Mouse (Mus musculus): ENCODE measurements around the gene Mlec.
"Not testable (repeated sequence)": the region's sequence is repeated elsewhere in the genome, so short reads cannot be mapped to it uniquely, and the experiment has no call there.

Gene Mlec

DNA sequence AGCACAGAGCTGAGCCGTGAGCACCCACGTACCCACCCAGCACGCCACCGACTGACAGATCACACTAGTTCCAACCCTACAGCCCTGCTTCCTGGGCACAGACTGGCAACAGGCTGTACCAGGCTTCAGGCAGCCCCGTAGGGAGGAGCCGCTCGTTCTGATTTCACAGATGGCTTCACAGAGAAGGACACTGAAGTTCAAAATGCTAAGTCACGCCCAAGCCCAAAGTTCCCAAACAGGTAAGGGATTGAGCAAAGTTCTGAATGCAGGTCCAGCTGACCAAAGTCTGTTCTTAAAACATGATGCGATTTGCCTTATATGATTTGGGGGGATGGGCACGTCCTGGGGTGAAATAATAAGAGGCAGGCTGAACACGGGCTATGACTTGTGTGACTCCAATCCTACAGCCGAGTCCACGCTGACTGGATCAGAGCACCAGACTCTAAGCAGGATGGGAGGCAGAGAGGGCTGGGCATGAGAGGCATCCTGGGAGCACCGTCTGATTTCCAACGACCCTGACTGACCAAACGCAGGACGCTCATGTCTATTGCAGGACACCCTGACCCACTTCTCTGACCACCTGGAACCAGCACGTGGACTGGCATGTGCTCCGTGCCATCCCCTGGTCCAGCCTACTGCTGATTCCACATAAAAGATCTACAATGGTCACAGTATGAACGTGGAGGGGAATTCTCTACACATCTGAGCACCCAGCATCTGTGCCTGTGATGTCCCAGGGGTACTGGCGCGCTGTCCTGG lies 30.4 kb downstream of the Mlec start:
- DNase-seq (ENCODE audit: extremely low spot score, low spot score) = no peak

DNA sequence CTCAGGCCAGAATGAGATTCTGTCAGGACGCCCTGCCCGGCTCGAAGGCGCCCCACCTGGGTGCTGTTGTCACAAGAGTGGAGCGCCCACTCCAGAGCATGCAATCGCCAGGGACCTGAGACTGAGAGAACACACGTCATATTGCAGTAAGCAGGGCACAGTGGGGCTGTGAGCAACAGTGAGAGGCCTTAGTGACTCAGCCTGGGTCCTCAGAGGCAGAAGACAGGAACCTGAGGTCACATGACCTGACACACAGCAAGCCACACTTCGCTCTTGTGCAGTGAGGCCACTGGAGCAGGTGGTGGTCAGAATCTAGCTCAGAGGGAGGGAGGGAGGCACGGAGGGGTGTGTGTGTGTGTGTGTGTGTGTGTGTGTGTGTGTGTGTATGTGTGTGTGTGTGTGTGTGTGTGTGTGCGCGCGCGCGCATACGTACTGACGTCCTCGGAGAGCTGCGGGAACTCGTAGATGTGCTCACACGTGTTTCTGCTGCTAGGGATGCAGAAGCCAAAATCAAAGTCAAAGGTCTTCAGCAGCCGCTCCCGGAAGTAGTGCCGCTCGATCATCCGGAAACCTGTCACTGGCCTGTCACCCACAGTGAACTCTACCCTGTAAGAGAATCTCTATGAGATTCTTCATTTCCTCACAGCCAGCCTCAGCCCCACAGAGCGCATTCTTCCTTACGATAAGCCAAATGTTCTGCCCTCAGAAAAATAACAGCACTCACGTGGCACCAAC lies 31.2 kb downstream of the Mlec start:
- DNase-seq (ENCODE audit: extremely low spot score, low spot score) = no peak

DNA sequence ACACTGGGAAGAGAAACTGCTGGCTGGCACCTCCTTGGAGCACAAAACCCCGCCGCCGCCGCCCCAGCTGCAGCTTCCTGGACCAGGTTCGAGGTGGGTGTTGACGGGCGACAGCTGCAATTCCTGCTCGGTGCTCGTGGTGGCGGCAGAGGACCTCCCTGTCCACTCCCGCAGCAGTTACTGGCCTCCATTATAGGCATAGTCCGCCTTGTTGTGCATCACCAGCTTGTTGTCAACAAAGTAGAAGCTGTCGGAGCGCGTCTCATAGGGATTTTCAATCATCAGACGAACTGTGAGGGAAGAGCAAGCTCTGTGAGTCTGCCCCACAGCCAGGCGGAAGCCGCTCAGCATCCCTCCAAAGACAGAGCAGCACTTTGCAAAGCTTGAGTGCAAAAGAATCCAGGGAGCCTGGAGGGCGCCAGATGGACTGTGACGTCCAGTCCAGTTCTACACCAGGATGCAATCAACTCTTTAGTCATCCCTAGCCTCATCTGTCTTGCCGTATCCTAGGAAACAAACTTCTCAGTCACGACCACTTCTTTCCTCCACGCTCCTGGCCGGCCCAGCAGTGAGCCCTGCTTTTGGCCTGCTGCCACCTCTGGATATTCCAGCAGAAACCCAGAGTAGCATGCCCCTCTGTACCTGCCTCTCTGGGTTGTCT lies 32.6 kb downstream of the Mlec start:
- peak; percentile 70 for DNase-seq (ENCODE audit: extremely low spot score, low spot score)

DNA sequence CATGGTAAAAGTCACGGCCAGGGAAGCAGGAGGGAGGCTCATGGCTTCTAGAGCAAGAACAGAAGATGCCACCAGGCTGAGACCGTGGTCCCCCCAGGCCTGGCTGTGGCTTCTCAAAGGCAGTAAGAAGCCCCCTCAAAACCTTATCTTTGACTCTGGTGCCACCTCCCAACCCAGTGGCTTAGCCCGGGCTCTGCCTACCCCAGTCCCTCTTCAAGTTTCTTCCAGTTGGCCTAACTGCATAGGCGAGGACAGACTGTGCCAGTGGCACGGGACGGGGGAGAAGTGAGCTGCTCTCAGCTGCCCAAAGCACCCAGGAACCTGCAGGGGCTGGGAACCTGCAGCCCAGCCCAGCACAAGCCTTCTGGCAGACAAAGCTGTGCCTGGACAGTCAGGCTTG lies 33.3 kb downstream of the Mlec start:
- DNase-seq (ENCODE audit: extremely low spot score, low spot score) = no peak

DNA sequence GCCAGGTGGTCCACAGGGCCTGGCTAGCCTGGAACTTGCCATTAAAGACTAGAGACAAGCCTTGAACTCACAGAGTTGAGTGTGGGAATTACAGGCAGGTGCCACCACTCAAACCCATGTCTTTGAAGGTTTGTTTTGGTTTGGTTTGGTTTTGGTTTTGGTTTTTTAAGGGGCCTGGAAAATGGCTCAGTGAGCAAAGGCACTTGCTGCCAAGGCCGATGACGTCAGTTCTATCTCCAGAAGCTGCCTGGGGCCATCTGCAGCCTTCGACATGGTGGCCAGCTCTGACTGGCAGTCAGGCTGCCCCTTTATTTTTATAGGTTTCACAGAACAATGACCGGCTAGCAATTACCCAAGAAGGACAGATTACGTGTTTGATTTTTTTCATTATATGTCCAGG lies 37.0 kb downstream of the Mlec start:
- DNase-seq (ENCODE audit: extremely low spot score, low spot score) = no peak

DNA sequence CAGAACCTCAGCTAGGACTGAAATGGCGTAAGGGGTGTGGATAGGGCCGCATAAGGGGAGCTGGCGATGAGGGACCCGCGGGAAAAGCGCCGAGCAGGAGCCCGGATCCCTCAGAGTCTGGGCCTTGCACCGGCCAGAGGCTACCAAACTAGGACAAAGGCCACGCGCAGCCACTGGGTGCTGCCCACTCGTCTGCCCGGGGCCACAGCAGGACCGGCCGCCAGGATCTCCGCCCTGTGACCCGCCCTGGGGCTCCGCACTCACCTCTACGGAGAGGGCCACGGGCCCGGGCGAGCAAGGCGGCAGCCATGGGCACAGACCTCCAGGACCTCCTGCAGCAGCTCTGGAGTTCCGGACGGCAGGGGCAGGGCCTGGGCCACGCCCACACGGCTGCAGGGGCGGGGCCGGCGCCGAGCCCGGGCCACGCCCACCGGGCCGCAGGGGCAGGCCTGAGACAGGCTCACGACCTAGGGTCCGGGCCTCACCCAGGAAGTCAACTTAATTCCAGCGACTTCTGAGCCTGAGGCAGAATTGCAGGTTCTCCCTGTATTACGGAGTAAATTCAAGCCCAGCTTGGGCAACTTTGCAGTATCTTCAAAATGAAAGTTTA lies 38.9 kb downstream of the Mlec start, which contains the start of gene Acads:
TSS of gene Acads (minus strand) at position 386 of the 610 bp plus-strand sequence.
- DNase-seq (ENCODE audit: extremely low spot score, low spot score) = peak; percentile 88

DNA sequence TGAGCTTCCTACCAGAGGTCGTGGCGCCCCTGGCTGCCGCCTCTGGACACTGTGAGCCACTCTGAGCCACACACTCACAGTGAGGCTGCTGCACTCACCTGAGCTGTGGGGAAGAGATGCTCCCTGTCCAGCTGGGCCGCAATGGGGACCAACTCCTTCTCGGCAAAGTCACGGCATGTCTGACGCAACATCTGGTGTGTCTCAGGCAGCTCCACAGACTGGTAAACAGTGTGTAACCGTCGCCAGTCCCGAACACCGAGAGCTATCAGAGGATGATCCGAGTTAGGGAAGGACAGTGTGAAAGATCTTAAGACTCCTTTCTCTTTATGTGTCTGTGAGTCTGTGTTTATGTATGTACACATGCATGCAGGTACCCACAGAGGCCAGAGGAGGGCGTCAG lies 40.5 kb downstream of the Mlec start:
- no peak for DNase-seq (ENCODE audit: extremely low spot score, low spot score)

DNA sequence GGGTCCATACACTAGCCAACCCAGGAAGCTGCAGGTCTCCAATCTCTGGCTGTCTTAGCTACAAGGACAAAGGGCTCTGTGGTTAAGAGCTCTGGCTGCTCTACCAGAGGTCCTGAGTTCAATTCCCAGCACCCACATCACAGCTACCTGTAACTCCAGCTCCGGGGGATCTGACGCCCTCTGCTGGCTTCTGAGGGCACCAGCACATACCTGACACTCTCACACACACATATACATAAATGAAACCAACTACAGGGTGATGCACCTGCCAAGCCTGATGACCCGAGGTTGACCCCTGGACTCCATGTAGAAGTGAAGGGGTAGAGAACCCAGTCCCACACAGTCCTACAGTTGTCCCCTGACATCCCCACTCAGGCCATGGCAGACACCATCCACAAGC lies 41.6 kb downstream of the Mlec start:
- no peak for DNase-seq (ENCODE audit: extremely low spot score, low spot score)

DNA sequence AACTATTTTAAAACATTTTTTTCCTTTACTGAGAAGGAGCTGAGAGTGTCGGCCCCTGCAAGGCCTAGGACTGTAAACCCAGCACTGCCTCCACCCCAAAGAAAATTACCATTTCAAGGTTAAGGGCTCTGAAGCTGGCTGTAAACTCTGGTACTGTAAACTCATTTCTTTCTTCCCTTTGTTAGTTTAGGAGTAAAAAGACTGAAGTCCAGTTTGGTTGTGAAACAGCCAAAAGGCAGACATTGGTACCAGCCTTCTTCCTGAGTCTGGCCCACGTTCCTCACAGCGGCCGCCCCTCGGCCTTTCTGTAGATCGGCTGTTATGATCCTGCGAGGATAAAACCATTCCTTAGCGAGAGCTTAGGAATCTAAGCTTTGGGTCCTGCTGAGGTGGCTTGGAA lies 43.5 kb downstream of the Mlec start:
- no peak for DNase-seq (ENCODE audit: extremely low spot score, low spot score)

DNA sequence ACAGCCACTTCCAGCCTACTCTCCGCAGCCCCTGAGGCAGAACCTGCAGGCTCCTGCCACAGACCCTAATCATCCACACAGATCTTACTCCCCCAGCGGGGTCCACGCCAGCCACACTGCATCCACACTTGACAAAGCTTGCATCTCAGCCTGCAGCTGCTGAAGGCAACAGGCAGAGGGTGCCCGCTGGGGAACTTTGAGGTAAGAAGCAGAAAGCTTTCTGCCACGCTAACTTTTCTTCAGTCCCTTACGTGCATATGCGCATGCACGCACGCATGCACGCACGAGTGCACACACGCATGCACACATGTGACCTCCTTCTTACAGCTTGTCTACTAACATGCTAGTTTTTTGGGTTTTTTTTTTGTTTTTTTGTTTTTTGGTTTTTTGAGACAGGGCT lies 44.7 kb downstream of the Mlec start:
- DNase-seq (ENCODE audit: extremely low spot score, low spot score) = no peak

DNA sequence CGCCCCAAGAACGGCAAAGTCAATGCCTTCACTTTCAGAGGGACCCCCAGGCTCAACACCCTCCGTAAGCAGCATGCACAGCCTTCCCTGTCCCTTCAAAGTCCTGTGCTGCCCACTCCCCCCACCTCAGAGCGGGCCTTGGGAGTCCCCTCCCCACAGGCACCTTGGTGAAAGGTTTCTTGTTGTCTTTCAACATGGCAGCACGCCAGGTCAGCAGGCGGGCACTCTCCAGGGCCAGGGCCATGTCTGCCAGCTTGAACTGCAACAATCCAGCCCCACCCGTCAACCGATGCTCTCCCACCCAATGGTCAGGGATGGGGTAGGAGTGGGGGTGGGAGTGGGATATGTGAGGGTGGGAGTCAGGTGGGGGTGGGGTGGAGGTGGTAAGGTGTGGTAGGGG lies 46.8 kb downstream of the Mlec start:
- no peak for DNase-seq (ENCODE audit: extremely low spot score, low spot score)

DNA sequence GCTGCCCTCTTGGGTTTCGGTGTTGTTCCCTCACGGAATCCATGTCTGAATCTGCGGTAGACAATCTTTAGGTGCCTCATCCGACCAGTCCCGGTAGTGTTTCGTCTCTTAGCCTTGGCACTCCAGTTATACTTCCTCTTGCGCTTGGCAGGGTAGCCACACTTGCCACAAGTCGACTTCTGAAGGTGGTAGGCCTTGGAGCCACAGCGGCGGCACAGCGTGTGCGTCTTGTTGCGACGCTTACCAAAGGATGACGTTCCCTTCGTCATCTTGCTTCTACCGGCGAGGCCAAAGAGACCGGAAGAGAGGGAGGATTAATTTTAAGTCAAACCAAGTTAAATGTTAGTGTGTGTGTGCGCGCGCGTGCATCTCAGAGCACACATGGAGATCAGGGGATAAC lies 54.7 kb downstream of the Mlec start:
- not testable (repeated sequence) for DNase-seq (ENCODE audit: extremely low spot score, low spot score)

DNA sequence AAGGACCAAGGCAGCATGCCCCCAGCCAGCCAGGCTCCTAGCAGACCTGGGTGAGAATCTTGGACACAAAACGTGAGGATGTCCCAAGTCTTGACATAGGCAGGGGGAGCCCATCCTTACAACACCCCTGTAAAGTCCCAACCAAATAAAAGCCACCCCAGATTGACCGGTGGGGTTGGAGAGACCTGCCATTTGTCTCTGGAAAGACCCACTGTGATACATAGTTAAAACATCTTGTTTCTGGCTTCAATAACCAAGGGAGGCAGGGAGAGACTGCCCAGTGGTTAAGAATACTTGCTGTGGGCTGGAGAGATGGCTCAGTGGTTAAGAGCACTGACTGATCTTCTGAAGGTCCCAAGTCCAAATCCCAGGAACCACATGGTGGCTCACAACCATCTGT lies 55.7 kb downstream of the Mlec start:
- no peak for DNase-seq (ENCODE audit: extremely low spot score, low spot score)

DNA sequence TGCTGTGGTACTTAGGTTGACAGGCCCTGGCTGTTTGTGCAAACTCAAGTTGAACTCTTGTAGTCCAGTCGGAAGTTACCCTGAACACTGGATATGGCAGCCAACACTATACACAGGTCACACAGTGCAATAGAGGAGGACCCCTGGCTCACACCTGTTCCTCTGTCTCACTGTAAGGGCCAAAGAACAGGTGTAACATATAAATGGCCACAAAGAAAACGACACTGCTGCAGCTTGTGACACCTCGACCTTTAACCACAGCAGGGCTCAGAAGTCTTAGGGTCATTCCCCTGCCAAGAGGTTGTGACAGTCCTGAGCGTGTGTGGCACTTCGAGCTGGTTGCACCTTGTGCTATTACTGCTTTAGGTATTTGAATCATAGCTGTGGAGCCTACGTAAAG lies 57.5 kb downstream of the Mlec start:
- DNase-seq (ENCODE audit: extremely low spot score, low spot score) = no peak

DNA sequence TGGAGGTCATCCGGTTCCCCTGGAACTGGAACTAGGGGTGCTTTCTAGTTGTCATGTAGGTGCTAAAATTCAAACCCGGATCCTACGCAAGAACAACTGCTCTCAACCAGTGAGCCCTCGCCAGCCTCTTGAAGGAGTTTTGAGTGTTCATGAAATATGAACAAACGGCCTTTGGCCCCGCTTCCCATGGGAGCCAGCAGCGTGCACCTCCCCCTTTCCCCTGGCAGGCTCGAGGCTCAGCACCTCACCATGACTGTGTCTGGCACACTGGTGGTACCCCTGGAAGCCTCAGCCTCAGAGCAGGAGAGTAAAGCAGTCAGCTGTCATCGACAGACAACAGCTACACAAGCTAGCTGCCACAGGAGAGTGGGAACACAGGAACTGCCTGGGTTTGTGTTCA lies 58.0 kb downstream of the Mlec start:
- no peak for DNase-seq (ENCODE audit: extremely low spot score, low spot score)

DNA sequence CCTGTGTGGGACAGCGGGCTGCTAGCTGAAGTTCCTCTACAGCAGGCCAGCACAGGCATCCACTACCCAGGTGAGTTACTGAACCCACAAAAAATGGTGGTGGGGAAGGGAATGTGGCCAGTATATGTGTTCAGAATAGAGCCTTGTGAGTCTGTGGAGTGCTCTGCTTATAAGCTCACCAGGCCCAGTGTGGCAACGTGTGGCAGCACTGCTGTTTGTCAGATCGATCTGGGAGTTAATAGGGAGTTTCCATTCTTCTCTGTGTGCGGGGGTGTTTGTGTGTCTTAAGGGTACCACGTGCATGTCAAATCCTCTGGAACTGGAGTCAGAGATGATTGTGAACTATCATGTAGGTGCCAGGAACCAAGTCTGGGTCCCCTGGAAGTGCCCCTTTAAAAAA lies 58.4 kb downstream of the Mlec start:
- DNase-seq (ENCODE audit: extremely low spot score, low spot score) = no peak

DNA sequence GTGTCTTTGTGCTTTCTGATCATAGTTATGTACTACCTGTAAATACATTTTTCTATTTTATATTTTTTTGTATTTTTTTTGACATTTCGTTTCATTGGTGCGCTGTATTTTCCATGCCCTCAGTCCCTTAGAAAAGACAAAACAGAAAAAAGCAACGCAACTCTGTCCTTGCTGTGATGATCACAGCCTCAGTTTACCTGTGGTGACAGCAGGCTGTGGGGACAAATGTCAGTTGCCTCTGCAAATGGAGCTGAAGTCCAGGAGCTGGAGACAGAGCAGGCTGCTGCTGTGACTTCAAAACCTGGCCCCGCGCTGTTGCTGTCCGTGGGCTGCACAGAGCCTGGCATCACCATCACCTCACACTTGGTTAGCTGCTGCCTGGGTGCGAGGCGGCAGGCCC lies 59.8 kb downstream of the Mlec start, which contains the start of gene Gm10401:
TSS of gene Gm10401 (minus strand) at position 101 of the 400 bp plus-strand sequence.
- DNase-seq (ENCODE audit: extremely low spot score, low spot score) = no peak
